Mouse (Mus musculus): ENCODE results near the gene Pla2g3.

The Pla2g3 gene

DNA sequence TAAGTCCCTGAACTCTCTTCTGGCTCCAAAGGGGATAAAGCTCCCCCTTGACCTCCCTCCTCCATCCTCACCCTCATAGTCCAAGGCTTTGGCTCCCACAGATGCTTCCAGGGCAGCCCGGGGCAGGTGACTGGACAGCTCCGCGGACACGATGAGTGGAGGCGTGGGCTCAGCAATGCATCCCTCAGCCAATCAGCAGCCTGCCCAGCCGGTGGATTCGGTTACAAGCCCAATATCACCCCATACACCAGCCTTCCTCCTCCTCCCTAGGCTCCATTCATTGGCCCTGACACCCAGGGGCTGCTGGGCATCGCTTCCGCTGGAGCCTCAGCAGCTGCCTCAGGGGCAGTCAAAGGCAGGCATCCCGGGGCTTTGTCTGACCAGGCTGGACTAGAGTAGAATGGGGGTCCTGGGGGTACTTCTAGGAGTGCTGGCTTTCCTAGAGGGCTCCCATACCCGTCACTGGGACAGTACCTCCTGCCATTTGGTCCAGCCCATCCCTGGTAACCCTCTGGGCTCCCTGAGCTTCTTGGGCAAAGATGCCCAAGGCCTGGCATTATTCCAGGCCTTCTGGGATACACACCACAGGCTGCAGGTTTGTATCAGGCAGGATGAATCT, at the start of gene Pla2g3:
Gene Pla2g3 (plus strand): TSS at position 333 of the 619 bp plus-strand sequence.
- DNase-seq: peak; percentile 51

- peak; percentile 77 for DNase-seq
These were observed 46.2 kb upstream of the Pla2g3 start for GRCm38 (mm10) chr11:3441696-3442443.

GRCm38 (mm10) chr11:3442677-3443076, 45.4 kb upstream of the Pla2g3 start:
- DNase-seq: no peak

- no peak for DNase-seq
These were observed 45.0 kb upstream of the Pla2g3 start for GRCm38 (mm10) chr11:3443091-3443490.

DNA sequence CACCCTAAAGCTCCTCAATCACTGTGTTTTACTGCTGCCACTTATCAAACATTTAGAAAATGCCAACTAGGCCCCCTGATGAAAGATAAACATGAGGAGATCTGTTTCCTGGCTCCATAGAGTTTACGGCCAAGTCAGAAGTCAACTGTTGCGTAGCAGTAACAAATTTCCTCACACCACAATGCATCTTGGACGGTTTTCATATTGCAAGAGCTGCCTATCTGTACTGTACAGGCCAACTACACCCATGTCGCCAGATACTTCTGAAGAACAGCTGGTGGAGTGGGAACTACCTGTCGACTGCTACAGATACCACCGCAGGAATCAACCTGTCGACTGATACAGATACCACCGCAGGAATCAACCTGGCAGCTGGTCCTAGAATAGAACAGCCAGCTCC, 43.2 kb upstream of the Pla2g3 start:
- DNase-seq: no peak

DNA sequence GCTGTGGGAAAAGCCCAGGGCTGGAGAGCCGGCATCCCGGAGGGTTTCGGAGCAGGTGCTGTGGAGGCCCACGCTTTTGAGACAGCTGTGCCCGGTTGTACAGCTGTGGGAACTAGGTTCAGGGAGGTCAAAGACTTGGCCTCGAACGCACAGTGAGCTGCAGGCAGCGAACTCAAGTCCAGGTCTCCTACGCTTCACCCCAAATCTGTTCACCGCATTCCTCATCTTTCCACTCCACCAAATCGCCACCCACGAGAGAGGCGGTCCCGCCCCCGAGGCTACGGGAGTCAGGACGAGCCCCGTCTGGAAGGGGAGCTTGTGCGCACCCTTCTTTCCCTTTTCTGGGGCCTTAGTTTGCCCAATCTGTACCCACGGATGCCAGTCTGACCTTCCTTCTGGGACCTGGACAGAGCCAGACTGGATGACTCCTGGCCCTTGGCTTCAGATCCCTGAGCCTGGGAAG, 36.4 kb upstream of the Pla2g3 start:
- no peak for DNase-seq

DNA sequence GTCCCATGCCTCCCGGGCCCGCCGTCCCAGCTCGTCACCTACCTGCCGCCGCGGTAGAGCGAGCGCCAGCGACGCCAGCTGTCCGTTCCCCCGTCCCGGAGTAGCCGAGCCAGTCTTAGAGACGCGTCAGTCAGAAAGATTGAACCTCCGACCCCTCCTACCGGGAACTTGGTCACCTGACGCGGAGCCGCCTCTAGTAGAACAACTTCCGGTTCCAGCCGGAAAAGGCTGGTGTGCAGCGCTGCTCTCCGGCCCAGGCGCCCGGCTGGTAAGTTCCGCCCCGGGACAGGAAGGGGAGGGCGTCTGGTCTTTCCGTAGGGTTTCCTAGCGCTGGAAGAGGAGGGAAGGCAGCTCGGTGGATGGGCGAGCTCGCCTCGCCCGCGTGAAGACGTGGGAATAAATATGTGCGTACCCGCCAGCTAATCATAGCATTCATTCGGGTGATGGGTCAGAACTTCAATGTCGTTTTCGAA, 35.9 kb upstream of the Pla2g3 start, which contains the start of gene Rnf185:
Gene Rnf185 (minus strand): TSS at position 197 of the 473 bp plus-strand sequence.
- peak; percentile 93 for DNase-seq

- peak; percentile 66 for DNase-seq
These were observed 35.3 kb upstream of the Pla2g3 start for GRCm38 (mm10) chr11:3452769-3453168.

- DNase-seq: peak; percentile 87
These were observed 34.6 kb upstream of the Pla2g3 start for GRCm38 (mm10) chr11:3453467-3453866.

- no peak for DNase-seq
These were observed 33.6 kb upstream of the Pla2g3 start for GRCm38 (mm10) chr11:3454506-3454905.

GRCm38 (mm10) chr11:3456354-3456753, 31.7 kb upstream of the Pla2g3 start:
- DNase-seq: peak; percentile 66

- no peak for DNase-seq
These were observed 29.5 kb upstream of the Pla2g3 start for GRCm38 (mm10) chr11:3458428-3459104.

DNA sequence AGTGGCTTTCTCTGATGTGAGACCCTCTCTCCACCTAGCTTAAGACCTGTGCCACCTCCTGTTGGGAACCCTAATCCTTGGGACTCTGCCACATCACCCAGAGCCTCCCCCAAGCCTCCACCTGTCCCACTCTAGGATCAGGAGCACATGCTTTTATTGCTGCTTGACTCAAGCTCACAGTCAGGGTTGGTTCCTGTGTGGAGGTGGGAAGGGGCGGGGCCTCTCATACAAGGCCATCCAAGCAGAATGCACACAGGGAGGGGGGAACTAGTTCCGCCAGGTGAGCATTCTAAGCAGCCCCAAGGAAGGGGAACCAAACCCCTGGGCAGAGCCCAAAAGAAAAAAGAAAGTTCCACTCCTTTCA, 29.0 kb upstream of the Pla2g3 start:
- peak; percentile 15 for DNase-seq

- DNase-seq: no peak
These were observed 25.2 kb upstream of the Pla2g3 start for GRCm38 (mm10) chr11:3462846-3463245.

GRCm38 (mm10) chr11:3471448-3471850, 16.6 kb upstream of the Pla2g3 start:
- DNase-seq: no peak

GRCm38 (mm10) chr11:3472484-3472883, 15.6 kb upstream of the Pla2g3 start:
- peak; percentile 88 for DNase-seq

GRCm38 (mm10) chr11:3474480-3475115, 13.5 kb upstream of the Pla2g3 start:
- DNase-seq: no peak

DNA sequence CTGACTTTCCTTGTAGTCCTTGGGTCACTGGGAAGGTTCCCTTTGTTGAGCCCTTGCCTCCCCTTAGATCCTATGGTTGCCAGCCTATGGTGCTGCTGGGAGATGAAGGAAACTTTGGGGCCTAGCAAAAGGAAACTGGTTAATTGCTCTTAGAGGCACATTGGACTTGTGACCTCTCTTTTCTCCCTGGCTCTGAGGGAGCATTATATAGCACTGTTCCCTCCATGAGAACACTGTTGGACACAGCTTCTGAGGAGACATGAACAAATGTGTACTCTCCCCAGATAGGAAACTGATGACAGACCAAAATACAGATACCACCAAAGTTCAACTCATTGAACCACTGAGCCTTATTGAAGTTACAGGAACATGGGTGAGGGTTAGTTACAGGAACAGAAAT, 12.6 kb upstream of the Pla2g3 start:
- no peak for DNase-seq

DNA sequence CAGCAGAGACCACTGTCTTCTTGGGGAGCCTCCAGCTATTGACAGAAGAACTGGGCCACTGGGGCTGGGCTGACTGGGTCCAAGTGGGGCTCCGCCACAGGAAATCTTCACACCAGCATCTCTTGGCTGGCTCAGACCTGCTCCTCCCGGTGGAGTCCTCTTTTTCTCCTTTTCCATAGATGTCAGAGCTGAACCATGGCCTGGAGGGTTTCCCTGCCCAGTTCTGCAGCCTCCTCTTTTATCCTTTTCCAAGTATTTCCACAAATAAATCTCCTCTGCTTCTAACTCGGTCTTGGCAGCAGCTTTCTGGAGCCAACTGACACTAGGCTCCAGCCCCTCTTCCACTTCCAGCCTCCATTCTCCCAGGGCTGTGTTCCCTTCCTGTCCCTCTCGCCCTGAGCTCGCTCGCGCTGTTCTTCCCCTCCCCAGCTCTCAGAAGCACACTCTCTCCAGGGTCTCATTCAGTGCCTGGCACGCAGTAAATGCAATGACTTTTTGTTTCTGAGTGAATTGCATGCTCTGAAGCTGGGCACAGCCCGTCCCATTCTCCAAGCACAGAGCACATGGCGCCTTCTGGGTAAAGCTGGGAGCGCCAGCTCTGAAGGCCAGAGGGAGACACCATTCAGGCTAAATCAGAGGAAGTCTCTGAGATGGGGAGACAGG, 4.0 kb upstream of the Pla2g3 start:
- no peak for DNase-seq

GRCm38 (mm10) chr11:3486349-3486748, 1.7 kb upstream of the Pla2g3 start:
- no peak for DNase-seq

DNA sequence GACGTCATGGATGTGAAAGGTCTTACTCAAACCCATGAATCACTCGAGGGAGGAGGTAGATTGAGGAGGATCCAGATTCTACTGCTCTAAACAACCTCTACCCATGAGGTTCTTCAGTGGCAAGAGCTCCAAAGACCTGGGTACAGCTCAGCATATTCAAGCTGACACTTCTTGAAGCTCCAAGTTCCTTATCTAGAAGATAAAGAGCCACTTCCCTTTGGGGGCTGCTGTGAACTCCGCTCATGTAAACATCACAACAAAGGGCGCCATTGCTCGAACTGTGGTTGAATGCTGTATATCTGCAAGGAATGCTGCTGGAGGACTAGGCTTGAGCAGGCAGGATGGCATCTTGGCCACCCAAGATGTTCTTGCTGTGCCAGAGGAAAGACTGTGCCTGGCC, 952 bp downstream of the Pla2g3 start:
- DNase-seq: no peak

DNA sequence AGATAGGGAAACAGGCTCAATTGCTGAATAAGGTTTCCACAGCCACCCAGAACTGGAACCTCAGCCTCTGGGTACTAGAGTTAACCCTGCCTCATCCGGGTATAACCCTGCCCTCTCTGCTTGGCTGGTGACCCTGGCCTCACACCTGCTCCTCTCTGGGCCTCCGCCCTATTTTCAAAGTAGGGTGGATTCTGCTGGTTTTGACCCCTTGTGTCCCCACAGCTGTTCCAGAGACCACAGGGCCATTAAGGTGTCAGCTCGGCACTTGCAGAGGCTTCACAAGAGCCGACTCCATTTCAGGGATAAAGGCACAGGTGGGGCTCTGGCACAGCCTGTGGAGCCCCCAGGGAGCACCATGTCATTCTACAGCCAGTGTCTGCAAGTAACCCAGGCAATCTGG, 4.7 kb downstream of the Pla2g3 start:
- DNase-seq: peak; percentile 45

GRCm38 (mm10) chr11:3494857-3495256, 6.8 kb downstream of the Pla2g3 start:
- peak; percentile 38 for DNase-seq

All from cerebellum, adult 9-11 months (tissue).